Mouse (Mus musculus) G1E-ER4 (cell line): ENCODE results near the gene Mindy2. TPM values are rescaled to one million over a fixed set of nuclear protein-coding genes. Genes with fewer than 3 reads are reported as not detected.

Experiments used
- GATA1 ChIP-seq: IDR thresholded peaks from one replicate; pipeline ENCODE4 v1.8.0; 2012; ENCODE audit warnings: low read length, inconsistent platforms
- polyA plus RNA-seq: library from polyadenylated mRNA; stranded (reverse); fragments of >175 nt; gene quantifications from 2 replicates; pipeline ENCODE4 v1.2.3, GENCODE M21; 2012

Mindy2 gene
- polyA plus RNA-seq = 15.8 and 21.2 TPM in 2 replicates

- no peak for TF ChIP-seq GATA1
Observed at GRCm38 (mm10) chr9:70657013-70657967, at the start of gene Mindy2. TSS of gene Mindy2 (minus strand) at chr9:70657174.

GRCm38 (mm10) chr9:70706444-70706843 is 49.5 kb upstream of the Mindy2 start:
- no peak for TF ChIP-seq GATA1

- no peak for TF ChIP-seq GATA1
Observed at GRCm38 (mm10) chr9:70703597-70704203, 46.7 kb upstream of the Mindy2 start.

- TF ChIP-seq GATA1 = no peak
Observed at GRCm38 (mm10) chr9:70698090-70698489, 41.1 kb upstream of the Mindy2 start.

- no peak for TF ChIP-seq GATA1
Observed at GRCm38 (mm10) chr9:70695723-70696122, 38.7 kb upstream of the Mindy2 start.

GRCm38 (mm10) chr9:70691772-70692693 is 35.1 kb upstream of the Mindy2 start:
- TF ChIP-seq GATA1 = no peak

- no peak for TF ChIP-seq GATA1
Observed at GRCm38 (mm10) chr9:70690579-70690978, 33.6 kb upstream of the Mindy2 start.

- no peak for TF ChIP-seq GATA1
Observed at GRCm38 (mm10) chr9:70689926-70690325, 33.0 kb upstream of the Mindy2 start.

- no peak for TF ChIP-seq GATA1
Observed at GRCm38 (mm10) chr9:70688301-70688968, 31.5 kb upstream of the Mindy2 start.

- no peak for TF ChIP-seq GATA1
Observed at GRCm38 (mm10) chr9:70682202-70682601, 25.2 kb upstream of the Mindy2 start.

GRCm38 (mm10) chr9:70679132-70680091 is 22.4 kb upstream of the Mindy2 start:
- TF ChIP-seq GATA1 = no peak

GRCm38 (mm10) chr9:70678682-70679131 is 21.7 kb upstream of the Mindy2 start, which contains the start of gene Adam10:
TSS of gene Adam10 (plus strand) at chr9:70678997.
- no peak for TF ChIP-seq GATA1

GRCm38 (mm10) chr9:70675961-70676360 is 19.0 kb upstream of the Mindy2 start:
- no peak for TF ChIP-seq GATA1

GRCm38 (mm10) chr9:70675117-70675516 is 18.1 kb upstream of the Mindy2 start:
- no peak for TF ChIP-seq GATA1
